Mouse (Mus musculus): ENCODE measurements at regions not wholly inside any gene's neighbourhood (a gene's known extent, or its start where the extent isn't known, plus 50 kb on each side); places are given as distances from the start of the nearest gene placed in this dataset.

DNA sequence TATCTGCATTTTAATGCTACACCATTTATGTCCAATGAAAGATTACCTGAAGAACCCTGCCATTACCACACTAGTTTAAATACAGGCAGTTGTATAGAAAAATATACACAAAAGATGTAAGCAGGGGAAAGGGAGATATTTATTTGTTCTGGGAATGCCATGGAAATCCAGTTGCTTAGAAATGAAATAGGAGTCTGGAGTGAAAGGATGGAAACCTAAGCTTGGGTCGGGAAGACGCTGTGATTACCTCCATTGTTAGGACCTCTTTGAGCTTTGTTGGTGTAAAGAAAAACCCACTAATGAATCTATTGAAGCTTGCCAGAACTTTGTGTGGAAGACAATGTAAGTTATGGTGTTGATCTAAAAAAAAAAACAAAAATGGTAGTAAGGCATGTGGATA, 341.3 kb upstream of the Tmem161b start:
- no peak for DNase-seq

DNA sequence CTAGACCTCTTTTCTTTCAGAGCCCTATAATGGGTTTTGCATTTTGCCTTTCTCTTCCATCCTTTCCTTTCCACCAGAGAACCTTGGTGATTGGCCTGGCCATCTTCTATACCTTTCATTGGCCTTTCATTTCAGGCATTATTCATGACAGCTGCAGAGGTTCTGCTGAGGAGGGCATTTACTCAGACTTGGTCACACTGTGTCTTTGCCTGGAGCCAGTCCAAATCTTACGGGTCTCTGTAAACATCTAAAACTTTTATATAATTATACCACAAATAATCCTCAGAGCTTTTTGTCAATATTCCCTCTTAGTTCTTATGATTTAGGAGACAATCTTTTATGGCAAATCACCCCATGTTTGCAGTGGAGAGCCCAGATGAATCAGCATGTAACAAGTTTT, 339.3 kb upstream of the Tmem161b start:
- no peak for DNase-seq

DNA sequence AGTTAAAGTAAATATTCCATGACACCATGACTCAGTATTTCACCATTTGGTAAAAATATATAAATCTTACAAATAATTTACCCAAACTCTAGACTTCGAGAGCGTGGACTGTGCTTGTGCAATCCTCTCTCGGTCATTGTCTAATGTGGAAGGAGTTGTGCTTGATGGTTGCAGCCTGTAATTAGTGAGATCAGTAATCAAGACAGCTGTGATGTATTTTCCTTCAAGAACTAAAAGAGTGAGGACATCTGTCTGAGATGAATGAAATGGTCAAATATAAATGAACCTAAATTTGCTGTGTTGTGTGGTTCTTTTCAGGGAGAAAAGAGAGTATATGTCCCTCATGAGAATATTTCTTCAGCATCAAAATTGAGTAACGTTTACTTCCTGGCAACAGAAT, 338.3 kb upstream of the Tmem161b start:
- DNase-seq, result no peak

DNA sequence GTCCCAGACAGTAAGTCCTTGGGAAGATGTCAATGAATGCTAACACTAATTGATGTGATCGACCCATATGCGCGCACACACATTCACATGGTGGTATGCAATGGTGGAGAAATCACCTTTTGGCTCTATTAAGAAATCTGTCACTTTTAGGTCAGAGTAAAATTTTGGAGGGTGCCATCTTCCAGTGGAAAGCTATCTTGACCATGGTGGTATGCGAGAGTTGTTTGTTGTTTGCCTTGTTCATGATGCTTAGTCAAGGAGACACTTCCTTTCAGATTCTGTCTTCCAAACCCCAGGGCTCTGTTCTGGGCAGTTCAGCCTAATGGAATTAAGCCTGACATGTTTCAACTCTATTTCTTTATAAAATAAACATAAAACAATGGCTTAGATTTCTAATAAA, 337.9 kb upstream of the Tmem161b start:
- DNase-seq, result no peak

DNA sequence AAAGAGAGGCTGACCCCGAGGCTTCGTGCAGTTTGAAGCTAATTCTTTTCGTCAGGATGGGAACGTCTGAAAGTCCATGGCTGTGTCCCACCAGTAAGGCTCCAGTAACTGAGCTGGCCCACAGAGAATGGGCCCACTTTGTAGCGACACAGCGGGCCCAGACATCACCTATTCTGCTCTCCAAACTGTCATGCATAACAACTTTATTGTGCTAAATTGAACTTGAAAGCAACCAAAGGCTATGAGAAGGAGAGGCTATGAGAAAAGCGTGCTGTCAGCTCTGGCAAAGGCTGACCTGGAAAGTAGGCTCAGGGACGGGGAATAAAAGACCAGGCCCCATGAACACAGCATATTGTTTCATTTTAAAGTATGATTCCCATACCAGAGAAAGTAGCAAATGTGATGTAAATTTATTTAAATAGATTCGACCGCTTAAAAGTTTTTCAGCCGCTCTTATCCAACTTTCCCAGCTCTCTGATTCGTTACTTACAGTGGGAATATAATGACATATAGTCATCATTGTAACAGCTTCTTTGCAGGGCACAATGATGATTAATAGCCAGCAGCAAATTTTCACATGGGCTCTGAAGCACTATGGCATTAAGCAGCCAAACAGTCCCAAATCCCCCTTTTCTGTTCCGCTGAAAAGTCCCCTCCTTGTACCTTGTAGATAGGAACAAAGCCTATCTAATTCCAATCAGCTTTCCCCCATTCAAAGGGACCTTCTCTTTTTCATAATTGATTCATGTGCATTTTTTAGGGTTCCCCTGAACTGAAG, 337.1 kb upstream of the Tmem161b start:
- DNase-seq, result no peak

DNA sequence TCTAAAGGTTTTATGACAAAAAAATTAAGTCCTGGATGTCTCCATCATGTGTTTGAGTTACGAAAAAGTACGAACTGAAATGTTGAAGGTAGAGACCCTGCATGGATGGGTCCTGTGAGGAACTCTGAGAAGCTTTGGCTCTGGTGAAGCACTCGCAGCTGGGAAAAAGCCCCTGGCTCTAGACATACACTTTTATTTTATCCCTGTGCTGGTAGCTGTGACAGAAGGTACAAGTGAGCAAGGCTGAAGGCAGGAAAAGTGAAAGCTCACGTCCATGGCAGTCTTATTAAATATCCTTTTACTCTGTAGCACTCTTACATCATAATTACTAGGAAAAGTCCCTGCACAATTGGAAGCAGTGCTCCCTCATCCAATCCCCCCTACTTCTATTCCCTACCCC, 336.4 kb upstream of the Tmem161b start:
- DNase-seq, result no peak

DNA sequence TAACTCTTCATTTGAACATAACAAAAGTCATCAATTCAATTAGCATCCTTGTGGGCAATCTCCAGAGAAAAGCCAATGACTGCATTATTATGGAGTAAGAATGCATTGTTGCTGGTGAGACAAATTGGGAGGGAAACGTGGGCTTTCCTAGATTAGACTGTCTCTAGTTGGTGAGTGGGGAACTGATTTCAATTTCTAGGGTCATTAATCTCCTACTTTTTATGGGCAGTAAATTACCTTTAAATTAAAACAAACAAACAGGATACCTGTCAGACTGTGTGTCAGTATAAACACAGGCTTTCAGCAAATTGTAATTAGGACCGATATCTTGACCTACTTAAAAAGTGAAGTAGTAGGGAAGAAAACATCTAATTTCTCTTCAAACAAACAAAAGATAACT, 307.4 kb upstream of the Tmem161b start:
- no peak for DNase-seq

DNA sequence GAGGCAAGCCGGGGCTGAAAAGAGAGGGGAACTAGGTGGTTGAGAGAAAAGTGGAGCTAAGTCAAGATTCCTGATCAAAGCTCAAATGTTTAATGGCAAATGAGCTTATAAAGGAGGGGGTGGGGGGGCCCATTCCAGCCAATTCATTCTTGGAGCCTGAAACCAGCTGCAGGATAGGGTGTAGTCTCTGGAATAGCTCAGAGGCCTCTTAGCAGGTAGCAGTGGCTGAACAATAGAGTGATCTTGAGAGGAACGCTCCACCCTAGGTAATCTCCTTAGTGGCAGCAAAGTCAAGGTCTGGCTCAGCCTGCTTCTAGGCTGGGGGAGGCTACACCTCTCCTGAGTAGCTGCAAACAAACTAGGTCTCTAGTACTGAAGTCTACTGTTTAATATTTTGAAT, 289.3 kb upstream of the Tmem161b start:
- DNase-seq, result no peak

DNA sequence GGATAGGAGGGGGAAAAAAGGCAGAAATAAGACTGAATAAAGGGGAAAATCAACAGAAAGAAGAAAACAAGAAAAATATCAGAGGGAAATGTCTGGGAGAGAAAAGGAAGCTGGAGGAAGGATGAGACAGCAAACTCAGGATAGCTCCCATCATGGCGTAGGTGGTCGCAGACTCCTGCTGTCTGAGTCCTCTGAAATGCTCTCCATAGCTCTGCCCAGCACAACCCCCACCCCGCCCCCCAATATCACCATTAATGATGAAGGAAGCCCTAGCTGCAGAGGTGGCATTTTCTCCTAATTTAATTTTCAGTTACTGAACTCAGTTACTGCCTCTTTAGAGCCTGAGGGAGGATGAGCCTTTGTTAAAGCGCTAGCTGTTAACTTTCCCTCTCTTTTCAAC, 275.6 kb upstream of the Tmem161b start:
- DNase-seq, result no peak

DNA sequence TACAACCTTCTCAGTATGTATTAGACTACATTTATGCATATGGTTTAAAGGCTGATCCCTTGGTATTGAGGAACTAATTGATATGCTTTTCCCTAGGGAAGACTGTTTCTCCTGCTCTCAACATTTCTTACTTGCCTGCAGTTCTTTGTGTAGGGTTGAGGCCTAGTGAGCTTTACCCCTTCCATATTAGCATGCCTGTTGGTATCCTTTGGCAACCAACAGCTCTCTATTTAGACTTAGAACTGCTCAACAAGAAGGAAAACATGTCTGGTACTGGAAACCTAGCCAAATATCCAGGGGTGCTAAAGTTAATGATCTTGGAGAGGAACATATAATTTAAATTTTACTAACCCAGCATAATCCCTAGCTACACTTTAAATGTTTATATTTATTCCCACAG, 270.9 kb upstream of the Tmem161b start:
- no peak for DNase-seq

DNA sequence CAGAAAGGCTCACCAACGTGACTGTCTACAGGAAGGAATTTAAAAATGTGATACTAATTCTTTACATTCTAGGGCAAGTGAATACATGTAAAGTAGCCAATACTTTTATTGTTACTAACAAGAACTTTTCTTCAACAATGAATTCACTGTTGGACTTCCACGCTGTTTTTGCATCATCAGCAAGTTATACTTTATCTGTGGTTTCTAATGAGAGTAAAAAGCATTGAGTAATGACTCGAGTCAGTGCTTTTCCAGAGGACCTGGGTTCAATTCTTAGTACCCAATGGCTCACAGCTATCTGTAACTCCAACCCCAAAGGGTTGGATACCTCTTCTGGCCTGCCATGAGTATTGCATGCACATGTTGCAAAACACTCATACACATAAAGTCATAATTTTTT, 270.3 kb upstream of the Tmem161b start:
- no peak for DNase-seq

DNA sequence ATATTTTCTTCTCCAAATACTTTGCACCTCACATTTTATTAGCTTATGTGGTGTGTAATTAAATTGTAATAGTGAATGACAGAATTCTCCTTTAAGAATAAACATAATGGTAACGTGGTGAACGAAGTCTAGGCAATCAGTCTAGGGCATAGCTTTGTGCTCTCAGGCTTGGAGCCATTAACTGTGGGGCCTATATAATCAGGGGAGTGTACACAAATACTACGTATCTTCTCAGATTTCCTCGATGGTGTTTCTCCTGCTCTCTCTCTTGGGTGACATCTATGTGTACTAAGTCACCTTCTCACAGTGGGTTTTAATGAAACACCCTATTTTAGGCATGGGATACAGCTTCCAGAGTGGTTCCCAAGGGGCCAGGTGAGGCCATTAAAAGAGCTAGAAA, 269.7 kb upstream of the Tmem161b start:
- DNase-seq, result no peak

DNA sequence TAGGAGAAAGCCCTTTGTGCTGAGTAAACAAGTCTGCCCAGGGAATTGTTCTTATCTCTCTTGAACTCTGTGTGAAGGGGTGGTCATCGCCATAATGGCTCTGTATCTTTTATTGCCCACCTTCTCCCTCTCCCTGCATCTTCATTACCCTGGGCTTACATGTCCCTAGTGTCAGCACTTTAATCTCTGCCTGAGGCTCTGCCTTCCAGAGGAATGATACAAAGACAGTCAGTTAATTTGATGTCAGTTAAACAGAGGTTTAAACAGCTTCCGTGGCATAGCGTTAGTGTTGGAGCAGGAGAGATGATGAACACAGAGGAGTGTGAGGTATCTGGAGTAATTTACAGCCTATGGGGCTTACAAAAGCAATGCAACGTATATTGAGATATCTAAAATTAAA, 269.2 kb upstream of the Tmem161b start:
- DNase-seq, result no peak

DNA sequence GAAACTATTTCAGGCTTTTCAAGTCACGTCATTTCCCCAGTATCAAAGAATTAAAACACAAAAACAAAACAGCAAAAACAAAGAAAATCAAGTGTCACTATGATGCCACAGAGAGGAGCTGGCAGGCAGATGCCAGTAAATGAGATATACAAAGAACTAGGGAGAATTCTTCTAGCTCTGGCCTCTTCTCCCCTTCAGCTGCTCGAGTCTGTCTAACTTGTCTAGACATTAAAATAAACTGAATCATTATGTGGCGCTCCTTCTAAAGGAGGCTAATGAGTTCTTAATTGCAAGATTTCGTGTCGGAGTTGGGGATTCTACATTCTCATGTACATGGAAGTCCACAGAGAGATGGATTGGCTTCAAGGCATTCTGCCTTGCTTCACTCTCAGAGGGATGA, 266.4 kb upstream of the Tmem161b start:
- DNase-seq, result no peak

DNA sequence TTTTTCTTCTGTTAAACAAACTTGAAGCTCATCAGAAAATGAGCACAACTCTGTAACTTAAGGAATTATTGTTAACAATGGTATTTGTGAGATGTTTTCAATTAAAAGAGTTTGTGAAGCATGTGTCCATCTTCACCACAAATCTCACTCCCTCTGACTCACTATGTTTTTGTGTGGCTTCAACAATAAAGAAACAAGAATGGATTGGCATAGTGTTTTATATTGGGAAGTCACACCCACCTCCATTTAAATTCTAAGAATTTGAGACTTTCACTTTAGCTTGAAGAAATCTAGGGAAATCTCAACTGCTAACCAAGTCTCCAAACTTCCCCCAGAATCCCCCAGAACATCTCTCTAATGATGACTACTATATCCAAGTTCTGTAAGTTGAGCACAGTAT, 243.6 kb upstream of the Tmem161b start:
- DNase-seq, result no peak

DNA sequence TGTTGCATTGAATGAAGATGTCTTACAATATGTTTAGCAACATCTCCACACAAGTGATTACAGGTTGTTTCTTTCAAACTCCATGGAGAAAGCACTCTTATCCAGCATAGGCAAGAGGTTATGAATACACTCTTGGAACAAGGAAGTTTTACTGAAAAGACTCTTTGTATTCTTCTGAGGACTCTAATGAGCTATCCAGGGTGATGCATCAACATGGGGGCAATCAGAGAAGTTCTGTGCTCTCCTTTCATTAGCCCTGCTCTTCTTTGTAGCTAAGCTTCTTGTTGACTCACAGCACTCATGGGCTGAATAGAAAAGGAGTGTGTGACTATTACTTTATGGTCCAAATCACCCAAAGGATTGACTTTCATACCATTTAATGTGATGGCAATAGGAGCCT, 242.6 kb upstream of the Tmem161b start:
- DNase-seq, result no peak

DNA sequence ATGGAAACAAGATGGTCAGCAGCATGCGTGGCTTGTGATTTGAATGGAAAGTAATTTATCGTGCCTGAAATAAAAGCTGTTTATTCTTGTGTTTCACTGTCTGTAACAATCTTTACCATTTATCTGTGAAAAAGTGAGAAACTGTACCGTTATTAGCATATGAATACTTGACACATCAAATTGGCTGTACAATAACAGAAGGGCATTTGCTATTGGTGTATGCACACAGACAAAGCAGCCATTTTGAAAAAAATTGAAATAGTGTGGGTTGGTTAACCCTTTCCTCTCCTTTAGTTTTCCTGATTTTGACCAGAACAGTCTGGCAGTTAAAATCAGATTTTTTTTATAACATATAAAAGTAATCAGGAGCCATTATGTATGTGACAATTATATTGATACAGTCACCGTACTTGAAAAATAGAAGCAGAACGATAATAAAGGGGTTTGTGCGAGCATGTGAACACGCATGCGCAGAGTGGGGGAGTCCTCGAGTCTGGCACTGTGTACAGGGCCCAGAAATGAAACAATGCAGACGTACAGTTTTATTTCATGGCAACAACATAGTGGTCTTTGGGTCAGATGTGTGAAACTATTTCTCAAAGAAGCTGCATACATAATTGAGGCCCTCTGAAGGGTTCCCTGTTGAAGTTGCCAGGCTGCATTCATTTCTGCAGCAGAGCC, 237.3 kb upstream of the Tmem161b start:
- no peak for DNase-seq

DNA sequence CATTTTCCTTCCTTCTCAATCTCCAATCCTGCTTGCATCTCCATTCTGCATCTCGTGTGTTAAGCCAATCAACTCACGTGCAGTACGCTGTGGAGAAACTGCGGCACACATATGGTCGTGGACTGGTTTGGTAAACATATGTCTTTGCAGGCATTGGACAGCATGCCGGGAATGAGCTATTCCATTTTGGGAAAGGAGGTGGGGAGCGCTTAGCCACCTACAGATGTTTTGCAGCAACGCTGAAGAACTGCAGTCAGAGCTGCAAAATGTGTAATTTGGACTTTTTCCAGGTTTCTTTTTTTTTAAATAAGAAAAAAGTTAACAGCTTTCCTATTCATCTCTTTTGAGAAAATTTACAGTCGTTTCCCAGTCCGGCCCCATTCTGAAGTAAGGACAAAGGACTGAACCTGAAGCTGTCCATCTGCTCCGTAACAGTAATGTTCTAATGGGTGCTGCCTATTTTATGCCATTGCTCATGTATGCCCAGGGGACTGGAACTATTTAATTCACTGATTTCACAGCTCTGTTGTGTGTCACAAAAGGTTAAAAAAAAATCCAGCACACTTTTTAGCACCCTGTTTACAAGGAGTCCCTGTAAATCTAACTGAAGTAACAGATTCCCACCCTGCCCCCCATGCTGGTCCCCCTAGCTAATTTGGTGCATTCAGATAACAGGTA, 234.2 kb upstream of the Tmem161b start:
- no peak for DNase-seq

DNA sequence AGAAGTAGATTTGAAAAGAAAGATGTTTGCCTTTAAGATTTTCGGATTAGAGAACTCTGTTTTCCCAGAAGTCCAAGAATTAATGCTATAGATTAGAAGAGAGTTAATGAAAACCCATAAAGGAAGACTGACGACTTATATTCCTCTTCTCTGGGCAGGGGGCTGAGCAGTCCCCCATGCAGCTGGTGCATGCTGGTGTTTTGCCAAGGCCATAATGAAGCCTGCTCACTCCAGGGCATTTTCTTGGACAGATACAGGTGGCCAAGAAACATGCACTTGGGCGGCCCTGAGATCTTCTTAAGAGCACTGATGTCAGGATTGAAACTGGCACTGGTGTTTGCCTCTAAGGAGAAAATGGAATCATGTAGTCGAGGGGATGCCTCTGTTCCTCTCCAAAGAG, 233.6 kb upstream of the Tmem161b start:
- no peak for DNase-seq

DNA sequence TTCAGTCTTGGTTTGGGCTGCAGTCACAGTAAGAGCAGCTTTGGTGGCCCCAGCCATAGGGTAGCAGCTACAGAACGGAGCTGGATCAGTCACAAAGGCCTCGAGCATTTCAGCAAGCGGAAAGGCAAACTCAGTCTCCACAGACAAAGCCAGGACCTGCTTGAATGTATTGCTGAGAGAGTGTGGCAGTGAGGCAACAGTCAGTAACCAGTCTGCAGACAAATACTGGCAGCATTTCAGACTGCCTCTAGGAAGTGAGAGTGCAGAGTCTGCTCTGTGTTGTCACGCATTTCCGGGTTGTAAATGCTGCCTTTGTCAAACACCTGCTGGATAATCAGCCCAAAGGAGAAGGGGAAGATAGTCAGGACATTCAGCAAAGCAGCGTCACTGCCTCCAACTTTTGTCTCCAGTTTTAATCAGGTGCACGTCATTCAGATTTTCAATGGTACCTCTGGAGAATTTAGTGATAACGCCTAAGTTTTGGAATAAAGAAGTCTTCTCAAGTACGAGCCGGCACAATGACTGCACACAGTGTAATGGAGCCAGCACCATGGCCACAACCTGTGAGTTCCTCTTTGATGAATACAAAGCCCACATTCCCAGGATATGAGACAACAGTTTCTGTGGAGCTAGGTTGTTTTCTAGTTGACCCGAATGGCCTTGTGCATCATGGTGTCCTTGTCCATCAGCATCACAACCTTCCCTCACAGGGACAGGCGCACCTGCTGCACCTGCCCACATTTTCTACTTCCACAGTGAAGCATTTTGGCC, 224.3 kb upstream of the Tmem161b start:
- no peak for DNase-seq

DNA sequence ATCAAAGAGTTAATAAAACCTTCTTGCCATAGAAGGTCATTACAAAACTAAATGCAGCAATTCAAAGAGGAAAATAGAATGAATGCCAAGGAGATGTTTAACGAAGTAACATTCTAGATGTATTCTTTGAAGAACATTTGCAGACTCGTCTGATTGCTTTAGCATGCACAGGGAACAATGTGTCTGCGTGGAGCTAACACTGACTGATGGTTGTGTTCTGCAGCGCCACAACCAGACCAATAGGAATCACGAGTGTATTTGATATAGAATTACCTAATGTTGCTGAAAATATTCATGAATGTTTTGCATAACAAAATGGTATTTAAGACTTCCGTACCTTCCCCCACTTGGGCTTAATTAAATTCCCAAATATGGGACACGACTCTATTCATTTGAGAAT, 200.3 kb upstream of the Tmem161b start:
- no peak for DNase-seq

DNA sequence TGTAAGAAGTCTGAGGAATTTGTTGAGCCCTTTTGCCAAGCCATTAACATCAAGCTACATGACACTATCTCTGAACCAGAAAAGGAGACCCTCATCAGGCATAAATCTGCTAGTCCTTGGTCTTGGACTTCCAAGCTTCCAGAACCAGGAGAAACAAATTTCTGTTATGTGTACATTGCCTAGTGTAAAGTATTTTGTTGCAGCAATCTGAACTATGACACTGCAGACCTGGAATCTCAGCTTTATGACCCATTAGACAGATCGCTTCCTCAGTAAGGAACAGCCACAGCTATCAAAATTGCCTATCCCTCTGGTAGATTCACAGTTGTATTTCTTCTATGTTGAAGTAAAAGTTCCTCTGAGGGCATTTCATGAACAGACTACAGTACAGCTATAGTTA, 199.1 kb upstream of the Tmem161b start:
- DNase-seq, result no peak

DNA sequence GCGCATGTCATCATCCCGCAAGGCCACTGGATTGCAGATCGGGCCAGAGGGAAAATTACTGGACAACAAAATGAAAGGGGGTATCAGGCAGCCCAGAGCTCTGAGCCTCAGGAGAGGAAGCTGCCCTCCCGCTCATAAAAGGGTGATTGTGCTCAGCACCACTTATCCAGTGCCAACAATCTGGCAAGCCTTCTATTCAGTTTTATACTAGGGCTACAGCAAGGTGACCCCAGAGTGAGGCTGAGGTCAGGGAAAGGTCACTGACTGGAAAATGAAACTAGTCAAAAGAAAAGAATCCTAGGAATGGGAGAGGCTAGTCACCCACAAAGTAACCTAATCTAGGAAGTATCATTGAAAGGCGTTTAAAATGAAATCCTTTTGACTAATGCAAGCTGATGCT, 198.5 kb upstream of the Tmem161b start:
- DNase-seq, result no peak

DNA sequence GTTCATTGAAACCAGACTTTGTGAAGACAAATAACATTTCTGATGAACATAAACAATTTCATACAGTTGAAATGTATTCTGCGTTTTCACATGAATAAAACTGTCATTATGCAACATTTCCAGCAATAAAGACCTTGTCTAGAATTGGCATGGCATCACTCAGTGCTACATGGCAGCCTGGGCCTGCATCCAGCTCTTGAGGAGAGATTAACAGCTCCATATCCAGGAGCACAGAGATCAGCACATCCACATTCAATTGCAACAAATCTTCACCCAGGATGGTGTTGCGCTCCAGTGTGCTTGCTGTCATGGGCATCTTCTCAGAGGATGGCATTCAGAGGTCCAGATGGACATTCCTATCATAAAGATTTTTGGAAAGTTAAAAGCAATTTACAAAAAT, 196.7 kb upstream of the Tmem161b start:
- DNase-seq, result no peak
